Mouse (Mus musculus) large intestine, adult 2 months (tissue): ENCODE measurements around the gene Med9. TPM values are rescaled to one million over a fixed set of nuclear protein-coding genes. Genes with fewer than 3 reads are reported as not detected.

ENCODE experiments used
- DNase-seq: peaks from one replicate; pipeline ENCODE4 v3.0.0-alpha.2; 2012; ENCODE audit warnings: low read depth, low spot score
- WGBS: fragments of 180-500 bp; shearing (Covaris S2); methylation state at CpG from one replicate; pipeline ENCODE4 v1.1.7; 2018; 5-methylcytosine and 5-hydroxymethylcytosine counted together
- polyA plus RNA-seq: library from polyadenylated mRNA; depleted of rRNA; stranded (reverse); fragments of >200 nt; gene quantifications from 2 replicates; pipeline ENCODE4 v1.2.3, GENCODE M21; 2012; rRNA removed

Med9 gene
- polyA plus RNA-seq, 1 experiment: 19.3 TPM

DNA sequence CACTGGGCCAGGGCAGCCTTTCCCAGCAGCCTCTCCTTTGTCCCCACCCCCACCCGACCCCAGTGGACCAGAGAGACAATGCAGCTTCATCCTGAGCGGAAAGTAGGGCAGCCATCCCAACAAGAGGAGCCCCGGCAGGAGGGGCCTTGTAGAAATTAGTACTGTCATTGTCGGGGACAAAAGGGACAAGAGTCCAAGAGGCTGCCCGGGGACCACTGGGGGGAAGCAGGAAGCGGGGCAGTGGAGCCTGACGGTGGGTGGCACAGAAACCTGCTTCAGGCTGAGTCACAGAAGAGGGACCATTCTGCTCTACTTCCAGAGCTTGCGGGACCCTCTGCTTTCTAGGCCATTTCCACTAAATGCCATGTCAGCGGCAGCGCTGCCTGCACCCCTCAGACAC, 27.2 kb downstream of the Med9 start:
- 83% methylated on average over 10 of the region's 10 CpGs for WGBS
- DNase-seq: no peak

GRCm38 (mm10) chr11:59977831-59978230, 29.8 kb downstream of the Med9 start:
- DNase-seq: no peak
- 91% methylated on average over 5 of the region's 5 CpGs for WGBS

DNA sequence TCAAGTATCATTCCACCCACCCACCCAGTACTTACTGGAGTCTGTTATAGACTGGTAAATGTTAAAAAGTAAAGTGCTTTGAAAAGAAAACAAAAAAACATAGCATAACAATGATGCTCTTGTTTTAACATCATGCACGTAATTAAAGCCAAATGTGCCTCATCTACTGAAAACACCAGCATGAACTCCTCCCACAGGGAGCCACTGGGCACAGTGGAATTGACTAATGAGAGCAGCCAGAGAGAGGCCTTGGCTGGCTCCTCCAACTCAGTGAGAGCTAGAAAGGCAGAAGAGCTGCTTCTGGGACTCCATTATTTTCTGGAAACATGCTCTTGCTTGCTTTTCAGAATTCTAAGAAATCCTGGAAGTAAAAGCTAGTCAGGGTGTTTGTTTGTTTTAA, 41.4 kb downstream of the Med9 start:
- no peak for DNase-seq
- WGBS: 67% methylated on average over 1 of the region's 1 CpGs

GRCm38 (mm10) chr11:59991365-59991764, 43.4 kb downstream of the Med9 start:
- 56% methylated on average over 8 of the region's 8 CpGs for WGBS
- no peak for DNase-seq

DNA sequence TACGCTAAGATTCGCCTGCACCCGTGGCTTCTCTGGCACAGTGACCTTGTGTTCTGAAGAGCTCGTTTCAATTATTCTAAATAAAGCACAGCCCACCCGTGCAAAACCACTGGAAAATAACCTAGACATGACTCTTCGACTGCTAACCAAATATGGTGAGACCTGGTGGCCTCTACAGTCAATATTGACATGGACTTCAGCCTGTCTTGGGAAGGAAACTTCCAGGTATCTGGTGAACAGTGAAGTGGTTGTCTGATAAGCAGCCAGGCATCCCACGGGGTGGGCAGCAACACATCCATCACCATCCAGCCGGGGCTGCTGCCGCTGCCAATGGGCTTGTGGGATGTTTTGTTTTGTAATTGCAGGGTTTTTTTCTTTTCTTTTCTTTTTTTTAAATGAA, 46.3 kb downstream of the Med9 start:
- no peak for DNase-seq

GRCm38 (mm10) chr11:60001231-60001980, 53.4 kb downstream of the Med9 start:
- no peak for DNase-seq
- 49% methylated on average over 5 of the region's 5 CpGs for WGBS

More for the DNA sequence above, 46.3 kb downstream of the Med9 start:
- 20% methylated on average over 9 of the region's 9 CpGs for WGBS

DNA sequence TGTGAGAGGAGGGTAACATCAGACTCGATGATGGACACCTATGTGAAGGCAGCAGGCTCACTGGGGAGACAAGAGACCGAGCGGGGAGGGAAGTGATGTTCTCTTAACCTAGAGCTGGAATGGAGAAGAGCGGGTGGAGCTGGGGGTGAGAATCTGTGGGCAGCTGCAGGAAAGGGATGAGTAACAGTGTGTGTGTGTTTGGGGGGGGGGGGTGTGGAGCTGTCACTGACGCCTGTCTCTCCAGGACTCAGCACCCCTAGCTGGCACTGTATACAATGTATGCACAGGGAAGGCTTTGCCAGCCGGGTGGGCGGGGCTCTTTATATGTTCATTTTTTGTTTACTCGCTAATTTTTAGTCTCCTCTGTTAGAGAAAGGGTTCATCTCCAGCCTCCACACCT, 55.8 kb downstream of the Med9 start:
- WGBS: 66% methylated on average over 8 of the region's 8 CpGs
- DNase-seq: no peak

- 86% methylated on average over 6 of the region's 6 CpGs for WGBS
- no peak for DNase-seq
Observed at GRCm38 (mm10) chr11:60004716-60005115, 56.7 kb downstream of the Med9 start.

GRCm38 (mm10) chr11:60005866-60006265, 57.9 kb downstream of the Med9 start:
- DNase-seq: no peak
- 69% methylated on average over 3 of the region's 3 CpGs for WGBS

DNA sequence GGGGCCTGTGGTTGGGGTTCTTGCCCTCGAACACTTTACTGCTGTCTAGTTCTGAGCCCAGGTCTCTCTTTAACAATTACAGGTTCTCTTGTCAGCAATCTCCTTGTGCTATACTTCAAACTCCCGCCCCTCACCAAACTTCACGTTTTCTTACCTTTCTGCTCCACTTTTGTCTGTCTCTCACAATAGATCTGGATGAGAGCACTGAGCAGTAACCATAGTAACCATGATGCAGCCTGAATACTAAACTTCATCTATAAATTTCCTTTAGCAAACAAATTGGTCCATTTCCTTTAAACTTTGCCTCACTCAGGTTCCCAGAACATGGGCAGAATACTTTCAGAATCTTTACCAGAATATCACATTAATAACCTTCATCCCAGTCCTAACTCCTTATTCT, 61.4 kb downstream of the Med9 start:
- DNase-seq: no peak
- WGBS: 82% methylated on average over 3 of the region's 3 CpGs

DNA sequence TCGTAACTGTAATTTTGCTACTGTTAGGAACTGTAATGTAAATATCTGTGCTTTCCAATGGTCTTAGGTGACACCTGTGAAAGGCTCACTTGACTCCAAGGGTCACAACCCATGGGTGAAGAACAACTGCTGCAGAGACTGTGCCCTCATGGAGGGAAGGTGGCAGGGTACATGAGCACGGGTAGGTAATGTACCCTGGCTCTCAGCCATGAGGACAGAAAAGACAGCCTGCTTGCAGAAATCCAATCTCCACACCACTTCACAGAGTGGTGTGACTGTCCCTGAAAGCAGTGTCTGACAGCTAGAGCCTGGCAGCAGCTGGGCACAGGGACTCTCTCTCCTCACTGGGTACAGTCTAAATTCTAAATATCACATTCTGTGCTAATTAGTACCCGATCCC, 63.5 kb downstream of the Med9 start:
- no peak for DNase-seq
- WGBS: 72% methylated on average over 3 of the region's 3 CpGs

Other genes starting within 250 kb of the Med9 start
- 1.1 and 1.4 TPM in 2 replicates for gene Pld6, start 160.6 kb upstream of the Med9 start, polyA plus RNA-seq
- gene Flcn, start 138.2 kb upstream of the Med9 start, polyA plus RNA-seq: 18.3 and 22.5 TPM in 2 replicates
- gene Nt5m, start 108.8 kb upstream of the Med9 start, polyA plus RNA-seq: 31.4 and 32.6 TPM in 2 replicates
- gene Cops3, start 108.4 kb upstream of the Med9 start, polyA plus RNA-seq: 24.6 and 26.3 TPM in 2 replicates
- 2.2 and 2.5 TPM in 2 replicates for gene Rasd1, start 16.7 kb downstream of the Med9 start, polyA plus RNA-seq
- 8.7 and 9.9 TPM in 2 replicates for gene Pemt, start 98.3 kb downstream of the Med9 start, polyA plus RNA-seq
- 15.3 and 15.5 TPM in 2 replicates for gene Rai1, start 156.8 kb downstream of the Med9 start, polyA plus RNA-seq